Mouse (Mus musculus): Measurements from ENCODE around the gene Prkce. TPM values are rescaled to one million over a fixed set of nuclear protein-coding genes. Genes with fewer than 3 reads are reported as not detected.

Prkce gene
- polyA plus RNA-seq, 1 experiment from 2014 or later = 12.2 TPM

DNA sequence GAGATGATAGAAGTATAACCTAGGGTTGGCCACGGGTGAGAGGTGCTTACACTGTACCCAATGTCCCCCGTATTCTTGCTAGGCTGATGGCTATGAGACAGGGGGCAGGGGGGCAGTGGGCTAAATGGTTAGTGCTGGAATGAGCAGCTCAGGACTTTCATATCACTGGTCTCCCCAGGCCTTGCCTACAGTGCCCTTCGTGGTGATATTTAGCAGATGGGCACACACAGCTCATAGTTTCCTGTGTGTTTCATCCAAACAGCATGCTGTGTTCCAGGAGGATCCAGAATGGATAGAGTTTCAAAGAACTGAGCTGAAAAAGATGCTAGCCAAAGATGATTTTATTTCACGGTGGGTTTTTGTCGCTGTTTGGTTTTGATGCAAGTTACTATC, 241.0 kb downstream of the Prkce start:
- Histone ChIP-seq H3K4me1 (ENCODE audit: control insufficient read depth in 2 of 2, insufficient read depth in 2 of 2, low read length in 2 of 2) (peaks cover 14 to 17% of the 10 kb centered on the region in 2 experiments), H3K36me3 (ENCODE audit: control insufficient read depth, insufficient read depth, low read length) (no peaks in the 10 kb centered on the region), H3K27me3 (ENCODE audit: control insufficient read depth, insufficient read depth, low read length) (no peaks in the 10 kb centered on the region), H3K27ac (replicated peaks in 1 of 2; ENCODE audit: control insufficient read depth in 1 of 2, insufficient read depth in 1 of 2, low read depth in 2 of 2, low read length in 2 of 2) (no peak overlapping the region), H3K9ac (ENCODE audit: low read length) (no peak overlapping the region), H3K4me2 (ENCODE audit: low read length) (no peak overlapping the region), H3K4me3 (ENCODE audit: control insufficient read depth in 1 of 2, insufficient read depth in 1 of 2, low read depth in 1 of 2, low read length in 2 of 2) (no peak overlapping the region), H3K9me3 (ENCODE audit: control insufficient read depth, low read length) (no peaks in the 10 kb centered on the region)
- no peak for ATAC-seq (ENCODE audit: insufficient number of reproducible peaks, insufficient read depth, low FRiP score, low read depth)
- WGBS = 90% methylated on average over 5 of the region's 5 CpGs

DNA sequence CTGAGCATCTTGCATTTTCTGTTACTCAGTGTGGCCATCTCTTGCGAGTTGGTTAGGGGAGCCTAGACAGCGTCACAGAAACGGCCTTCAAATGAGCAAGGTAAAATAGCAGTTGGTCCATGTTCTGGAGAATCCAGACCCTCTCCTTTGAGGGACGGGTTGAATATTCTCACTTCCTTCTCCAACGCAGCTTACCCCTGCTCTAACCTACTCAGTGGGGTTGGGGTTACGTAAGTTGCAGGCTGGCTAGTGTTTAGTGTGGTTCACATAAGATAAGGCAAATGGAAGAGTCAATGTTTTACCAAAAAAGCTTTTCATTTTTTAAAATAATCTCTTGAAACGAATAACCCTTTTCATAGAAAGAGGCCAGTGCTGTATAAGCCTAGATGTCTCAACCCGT, 241.9 kb downstream of the Prkce start:
- Histone ChIP-seq H3K4me3 (ENCODE audit: control insufficient read depth in 1 of 2, insufficient read depth in 1 of 2, low read depth in 1 of 2, low read length in 2 of 2) (no peak overlapping the region), H3K27me3 (ENCODE audit: control insufficient read depth, insufficient read depth, low read length) (no peaks in the 10 kb centered on the region), H3K9me3 (ENCODE audit: control insufficient read depth, low read length) (no peaks in the 10 kb centered on the region), H3K36me3 (ENCODE audit: control insufficient read depth, insufficient read depth, low read length) (no peaks in the 10 kb centered on the region), H3K4me2 (ENCODE audit: low read length) (no peak overlapping the region), H3K27ac (replicated peaks in 1 of 2; ENCODE audit: control insufficient read depth in 1 of 2, insufficient read depth in 1 of 2, low read depth in 2 of 2, low read length in 2 of 2) (no peak overlapping the region), H3K4me1 (ENCODE audit: control insufficient read depth in 2 of 2, insufficient read depth in 2 of 2, low read length in 2 of 2) (peaks cover 14 to 16% of the 10 kb centered on the region in 2 experiments), H3K9ac (ENCODE audit: low read length) (no peak overlapping the region)
- no peak for ATAC-seq (ENCODE audit: insufficient number of reproducible peaks, insufficient read depth, low FRiP score, low read depth)
- WGBS = 88% methylated on average over 8 of the region's 8 CpGs

DNA sequence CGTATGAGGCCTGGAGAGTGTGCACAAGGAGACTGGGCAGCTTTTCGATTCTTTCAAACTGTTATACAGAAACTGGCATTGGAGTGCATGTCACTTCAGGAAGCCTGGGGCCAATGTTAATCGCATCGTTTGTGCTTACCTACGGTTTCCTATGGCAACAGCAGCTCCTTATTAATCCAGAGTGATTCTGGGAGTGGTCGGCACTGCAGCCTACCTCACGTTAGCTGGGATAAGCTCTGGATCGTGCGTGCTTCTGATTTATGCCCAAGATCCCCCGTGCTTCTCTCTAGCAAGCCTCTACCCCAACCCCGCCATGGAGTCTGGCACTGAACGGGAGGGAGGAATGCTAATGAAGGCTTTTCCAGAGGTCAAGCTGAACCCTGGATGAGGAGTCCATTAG, 242.9 kb downstream of the Prkce start:
- Histone ChIP-seq H3K9me3 (ENCODE audit: control insufficient read depth, low read length) (no peaks in the 10 kb centered on the region), H3K9ac (ENCODE audit: low read length) (no peak overlapping the region), H3K27ac (replicated peaks in 1 of 2; ENCODE audit: control insufficient read depth in 1 of 2, insufficient read depth in 1 of 2, low read depth in 2 of 2, low read length in 2 of 2) (no peak overlapping the region), H3K4me2 (ENCODE audit: low read length) (no peak overlapping the region), H3K4me3 (ENCODE audit: control insufficient read depth in 1 of 2, insufficient read depth in 1 of 2, low read depth in 1 of 2, low read length in 2 of 2) (no peak overlapping the region), H3K36me3 (ENCODE audit: control insufficient read depth, insufficient read depth, low read length) (no peaks in the 10 kb centered on the region), H3K4me1 (ENCODE audit: control insufficient read depth in 2 of 2, insufficient read depth in 2 of 2, low read length in 2 of 2) (peaks cover 7 to 8% of the 10 kb centered on the region in 2 experiments; a peak in 3 of 4 replicates), H3K27me3 (ENCODE audit: control insufficient read depth, insufficient read depth, low read length) (no peaks in the 10 kb centered on the region)
- 83% methylated on average over 12 of the region's 12 CpGs for WGBS
- ATAC-seq (ENCODE audit: insufficient number of reproducible peaks, insufficient read depth, low FRiP score, low read depth) = no peak

DNA sequence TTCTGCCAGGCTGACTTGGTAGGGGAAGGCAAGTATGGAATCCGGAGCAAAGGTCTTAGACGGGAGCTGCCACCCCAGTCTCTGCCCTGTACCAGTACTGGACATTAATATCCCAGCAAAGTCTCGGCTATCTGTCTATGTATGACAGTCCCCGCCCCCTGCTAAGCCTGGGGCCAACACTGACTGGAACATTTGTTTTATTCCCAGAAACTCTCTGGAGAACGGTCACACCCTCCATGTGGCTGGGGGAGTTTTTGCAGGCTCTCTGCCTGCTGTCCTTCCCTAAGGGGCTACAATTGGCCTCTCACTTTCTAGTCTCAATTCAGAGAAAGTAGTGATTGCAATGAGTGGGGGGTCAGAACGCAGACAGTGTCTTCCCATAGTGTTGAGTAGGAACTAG, 244.6 kb downstream of the Prkce start:
- Histone ChIP-seq H3K4me3 (ENCODE audit: control insufficient read depth in 1 of 2, insufficient read depth in 1 of 2, low read depth in 1 of 2, low read length in 2 of 2) (no peak overlapping the region), H3K4me1 (ENCODE audit: control insufficient read depth in 2 of 2, insufficient read depth in 2 of 2, low read length in 2 of 2) (peaks cover 9 to 10% of the 10 kb centered on the region in 2 experiments; a peak in 1 of 4 replicates), H3K27ac (replicated peaks in 1 of 2; ENCODE audit: control insufficient read depth in 1 of 2, insufficient read depth in 1 of 2, low read depth in 2 of 2, low read length in 2 of 2) (no peak overlapping the region), H3K27me3 (ENCODE audit: control insufficient read depth, insufficient read depth, low read length) (no peaks in the 10 kb centered on the region), H3K36me3 (ENCODE audit: control insufficient read depth, insufficient read depth, low read length) (no peaks in the 10 kb centered on the region), H3K9me3 (ENCODE audit: control insufficient read depth, low read length) (no peaks in the 10 kb centered on the region), H3K9ac (ENCODE audit: low read length) (no peak overlapping the region), H3K4me2 (ENCODE audit: low read length) (no peak overlapping the region)
- WGBS = 58% methylated on average over 6 of the region's 6 CpGs
- no peak for ATAC-seq (ENCODE audit: insufficient number of reproducible peaks, insufficient read depth, low FRiP score, low read depth)

DNA sequence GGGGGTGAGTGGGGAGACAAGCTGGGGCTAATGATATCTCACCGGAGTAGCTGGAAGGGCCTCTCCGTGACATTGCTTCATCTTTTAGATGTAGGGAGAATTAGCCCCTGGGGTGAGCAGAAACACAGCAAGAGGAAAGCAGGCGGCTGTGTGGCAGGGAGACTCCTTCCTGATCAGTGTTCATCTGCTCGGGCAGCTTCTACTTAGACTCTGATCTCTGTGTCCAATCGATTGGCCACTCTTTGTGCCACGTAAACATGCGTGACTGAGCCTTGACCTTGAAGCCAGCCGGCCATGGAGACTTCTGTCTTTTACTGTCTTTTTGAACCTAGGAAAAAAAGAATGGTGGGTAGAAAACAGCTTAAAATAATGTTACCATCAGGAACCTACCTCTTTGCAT, 247.0 kb downstream of the Prkce start:
- H3K4me3 ChIP-seq (ENCODE audit: control insufficient read depth in 1 of 2, insufficient read depth in 1 of 2, low read depth in 1 of 2, low read length in 2 of 2) = no peak overlapping the region
- H3K9me3 ChIP-seq (ENCODE audit: control insufficient read depth, low read length) = no peaks in the 10 kb centered on the region
- H3K27ac ChIP-seq (replicated peaks in 1 of 2; ENCODE audit: control insufficient read depth in 1 of 2, insufficient read depth in 1 of 2, low read depth in 2 of 2, low read length in 2 of 2) = no peak overlapping the region
- no peaks in the 10 kb centered on the region for H3K27me3 ChIP-seq (ENCODE audit: control insufficient read depth, insufficient read depth, low read length)
- no peak overlapping the region for H3K4me2 ChIP-seq (ENCODE audit: low read length)
- no peak for ATAC-seq (ENCODE audit: insufficient number of reproducible peaks, insufficient read depth, low FRiP score, low read depth)
- 83% methylated on average over 8 of the region's 8 CpGs for WGBS
- peaks cover 9 to 10% of the 10 kb centered on the region in 2 experiments; a peak in 1 of 4 replicates for H3K4me1 ChIP-seq (ENCODE audit: control insufficient read depth in 2 of 2, insufficient read depth in 2 of 2, low read length in 2 of 2)
- H3K9ac ChIP-seq (ENCODE audit: low read length) = no peak overlapping the region
- no peaks in the 10 kb centered on the region for H3K36me3 ChIP-seq (ENCODE audit: control insufficient read depth, insufficient read depth, low read length)

DNA sequence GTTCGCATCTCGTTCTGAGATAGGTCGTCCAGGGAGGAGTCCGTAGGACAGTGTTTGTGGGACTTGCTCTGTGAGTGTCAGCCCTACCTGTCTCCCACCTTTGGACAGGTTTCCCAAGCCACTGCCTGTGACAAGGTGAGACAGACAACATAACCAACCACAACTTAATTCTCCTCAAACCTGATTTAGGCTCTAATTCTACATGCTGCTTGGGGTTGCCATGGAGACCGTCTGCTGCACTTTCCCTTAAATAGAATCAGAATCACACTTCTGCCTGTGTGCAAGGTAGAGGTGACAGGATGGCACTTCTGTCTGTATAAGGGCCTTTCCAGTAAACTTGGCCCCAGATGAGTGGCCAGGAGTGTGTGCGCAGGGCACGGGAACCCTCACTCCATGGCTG, 248.4 kb downstream of the Prkce start:
- Histone ChIP-seq H3K36me3 (ENCODE audit: control insufficient read depth, insufficient read depth, low read length) (no peaks in the 10 kb centered on the region), H3K9ac (ENCODE audit: low read length) (no peak overlapping the region; the same call in 1 of the 2 replicates), H3K9me3 (ENCODE audit: control insufficient read depth, low read length) (no peaks in the 10 kb centered on the region), H3K4me1 (ENCODE audit: control insufficient read depth in 2 of 2, insufficient read depth in 2 of 2, low read length in 2 of 2) (peaks cover 9 to 10% of the 10 kb centered on the region in 2 experiments; a peak in 1 of 4 replicates), H3K4me3 (ENCODE audit: control insufficient read depth in 1 of 2, insufficient read depth in 1 of 2, low read depth in 1 of 2, low read length in 2 of 2) (no peak overlapping the region), H3K27ac (replicated peaks in 1 of 2; ENCODE audit: control insufficient read depth in 1 of 2, insufficient read depth in 1 of 2, low read depth in 2 of 2, low read length in 2 of 2) (no peak overlapping the region), H3K4me2 (ENCODE audit: low read length) (no peak overlapping the region), H3K27me3 (ENCODE audit: control insufficient read depth, insufficient read depth, low read length) (no peaks in the 10 kb centered on the region)
- no peak for ATAC-seq (ENCODE audit: insufficient number of reproducible peaks, insufficient read depth, low FRiP score, low read depth)
- WGBS = 81% methylated on average over 7 of the region's 7 CpGs

DNA sequence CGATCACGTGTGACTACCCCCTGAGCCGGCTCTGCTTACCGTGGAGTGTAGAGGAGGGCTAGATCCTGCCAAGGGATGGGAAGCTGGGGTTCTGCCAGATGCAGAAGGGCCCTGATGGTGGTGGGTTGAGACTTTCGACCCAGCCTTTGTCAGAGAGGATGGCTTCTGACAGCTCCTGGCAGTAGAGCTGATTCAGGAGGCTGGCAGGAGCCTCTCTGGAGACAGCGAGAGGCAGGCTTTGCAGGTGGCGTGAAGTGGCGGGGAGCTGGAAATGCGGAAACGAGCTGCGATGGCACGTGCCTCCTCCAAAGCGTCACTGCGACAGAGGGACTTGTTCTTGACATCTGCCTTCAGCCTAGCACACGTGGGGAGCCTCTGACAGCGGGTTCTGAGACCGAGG, 250.7 kb downstream of the Prkce start:
- Histone ChIP-seq H3K36me3 (ENCODE audit: control insufficient read depth, insufficient read depth, low read length) (no peaks in the 10 kb centered on the region), H3K4me2 (ENCODE audit: low read length) (no peak overlapping the region), H3K9ac (ENCODE audit: low read length) (no peak overlapping the region), H3K27ac (replicated peaks in 1 of 2; ENCODE audit: control insufficient read depth in 1 of 2, insufficient read depth in 1 of 2, low read depth in 2 of 2, low read length in 2 of 2) (no peak overlapping the region), H3K9me3 (ENCODE audit: control insufficient read depth, low read length) (no peaks in the 10 kb centered on the region), H3K4me3 (ENCODE audit: control insufficient read depth in 1 of 2, insufficient read depth in 1 of 2, low read depth in 1 of 2, low read length in 2 of 2) (no peak overlapping the region), H3K4me1 (ENCODE audit: control insufficient read depth in 2 of 2, insufficient read depth in 2 of 2, low read length in 2 of 2) (peaks cover 2 to 6% of the 10 kb centered on the region in 2 experiments; a peak in 1 of 4 replicates), H3K27me3 (ENCODE audit: control insufficient read depth, insufficient read depth, low read length) (no peaks in the 10 kb centered on the region)
- WGBS = 75% methylated on average over 17 of the region's 17 CpGs
- ATAC-seq (ENCODE audit: insufficient number of reproducible peaks, insufficient read depth, low FRiP score, low read depth) = no peak

DNA sequence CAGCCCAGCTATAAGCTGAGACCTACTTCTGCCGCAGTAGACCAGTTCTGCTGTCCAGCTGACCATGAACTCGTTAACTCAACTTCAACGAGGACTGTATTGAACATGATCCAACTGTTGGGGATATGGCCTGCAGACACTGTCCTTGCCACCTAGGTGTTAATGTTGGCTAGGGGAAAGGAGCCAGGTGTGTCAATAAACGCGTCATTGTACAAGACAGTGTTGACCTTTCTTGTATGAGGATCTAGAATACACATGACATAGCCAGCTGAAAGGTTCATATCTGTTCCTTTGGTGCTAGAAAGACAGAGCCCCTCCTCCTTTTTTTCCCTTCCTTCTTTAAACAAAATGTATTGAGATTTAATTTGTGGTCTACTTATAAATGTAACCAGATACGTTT, 251.6 kb downstream of the Prkce start:
- Histone ChIP-seq H3K4me3 (ENCODE audit: control insufficient read depth in 1 of 2, insufficient read depth in 1 of 2, low read depth in 1 of 2, low read length in 2 of 2) (no peak overlapping the region), H3K36me3 (ENCODE audit: control insufficient read depth, insufficient read depth, low read length) (no peaks in the 10 kb centered on the region), H3K9ac (ENCODE audit: low read length) (no peak overlapping the region), H3K9me3 (ENCODE audit: control insufficient read depth, low read length) (no peaks in the 10 kb centered on the region), H3K4me1 (ENCODE audit: control insufficient read depth in 2 of 2, insufficient read depth in 2 of 2, low read length in 2 of 2) (peaks cover 2 to 6% of the 10 kb centered on the region in 2 experiments; a peak in 1 of 4 replicates), H3K27ac (replicated peaks in 1 of 2; ENCODE audit: control insufficient read depth in 1 of 2, insufficient read depth in 1 of 2, low read depth in 2 of 2, low read length in 2 of 2) (no peak overlapping the region), H3K4me2 (ENCODE audit: low read length) (no peak overlapping the region), H3K27me3 (ENCODE audit: control insufficient read depth, insufficient read depth, low read length) (no peaks in the 10 kb centered on the region)
- no peak for ATAC-seq (ENCODE audit: insufficient number of reproducible peaks, insufficient read depth, low FRiP score, low read depth)
- WGBS = 94% methylated on average over 6 of the region's 6 CpGs

Measured in heart, embryonic 14.5 days (tissue).